In the genomic region with DNA sequence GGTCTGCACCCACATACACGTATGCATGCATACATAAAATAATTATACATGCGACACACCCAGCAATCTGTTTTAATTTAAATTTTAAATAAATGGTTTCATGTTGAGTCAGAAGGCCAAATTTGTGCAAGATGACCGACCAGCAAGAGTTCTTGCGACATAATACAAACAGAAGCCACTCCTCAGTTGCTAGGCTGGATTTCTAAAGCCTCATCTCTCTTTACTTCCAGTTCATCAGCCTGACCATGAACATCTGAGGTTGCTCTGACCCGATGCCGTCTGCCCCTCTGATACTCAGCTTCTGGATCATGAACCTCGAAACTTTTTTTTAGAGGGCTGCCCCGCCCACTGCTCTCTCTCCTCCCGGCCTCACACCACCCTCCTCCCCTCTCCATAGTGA, we compare ENCODE assay signal across 12 mouse cellular contexts. TPM values are rescaled to one million over a fixed set of nuclear protein-coding genes. Genes with fewer than 3 reads are reported as not detected.
DNase-seq lines count a peak whose midpoint lies in the region; ATAC-seq and TF ChIP-seq lines count a peak whose summit lies in the region.
"Had no signal": no experiment of that assay in that cellular context is flagged by ENCODE, and none has a peak within 500 bp of the region (broad histone marks: within the 10 kb centered on the region; RNA-seq: fewer than 3 reads in every experiment).

No protein-coding gene starts in this region.

- no peak for ATAC-seq in kidney, postnatal 0 days (replicated peaks; ENCODE audit: low FRiP score, low read depth)
- peak; percentile 51 for ATAC-seq in megakaryocyte, adult 5-6 weeks (ENCODE audit: poor library complexity, severe bottlenecking)

- H3K9me3 ChIP-seq in kidney, postnatal 0 days (replicated peaks; ENCODE audit: low read length) = no peaks in the 10 kb centered on the region
- H3K9me3 ChIP-seq: embryonic facial prominence, embryonic 12.5 days had no signal

- 53% methylated on average over 9 of the region's 9 CpGs for WGBS in kidney, postnatal 0 days

- no peaks in the 10 kb centered on the region for H3K36me3 ChIP-seq in kidney, postnatal 0 days (ENCODE audit: insufficient read depth, low read length)
- H3K36me3 ChIP-seq: embryonic facial prominence, embryonic 12.5 days had no signal

- TF ChIP-seq POLR2A in bone marrow macrophage, adult 2 months (IDR thresholded peaks at IDR 0.05; ENCODE audit: borderline replicate concordance, low read depth, low read length) = no peak

- no peak for TF ChIP-seq CTCF in kidney, postnatal 0 days (IDR thresholded peaks at IDR 0.05; ENCODE audit: low read depth)
- TF ChIP-seq CTCF in bone marrow macrophage, adult 2 months (IDR thresholded peaks at IDR 0.05; ENCODE audit: low read depth, low read length) = no peak

- no peak overlapping the region for H3K4me3 ChIP-seq in kidney, postnatal 0 days (replicated peaks; ENCODE audit: low read depth, low read length)
- H3K4me3 ChIP-seq in bone marrow macrophage, adult 2 months (ENCODE audit: insufficient read depth, low read length) = no peak overlapping the region

- no peak overlapping the region for H3K27ac ChIP-seq in kidney, postnatal 0 days
- H3K27ac ChIP-seq in bone marrow macrophage, adult 2 months (ENCODE audit: insufficient read depth, low read depth, low read length) = 0 out of 2 replicates have a peak overlapping the region, but pooled peaks have one; percentile 11
- H3K27ac ChIP-seq: embryonic facial prominence, embryonic 12.5 days had no signal

- intact Hi-C loops in left cerebral cortex, postnatal 36 days (cut with DNase I) = loop anchor here (5.0 kb wide), 1 partner anchor 44 kb away; a partner anchor contains a TSS

- peak; percentile 34 for DNase-seq in kidney, postnatal 0 days (ENCODE audit: low spot score)
- no peak for DNase-seq in kidney, adult 8-10 months
- DNase-seq in 416B (ENCODE audit: low read depth) = peak; percentile 55
- DNase-seq in cerebellum, adult 8-10 months = no peak
- DNase-seq in heart, adult 11 months = no peak
- DNase-seq in left cerebral cortex, postnatal 36 days (ENCODE audit: low spot score in 2 of 2) = no peak
- DNase-seq: heart, postnatal 10 days; thymus, postnatal 36 days had no signal

- no peak overlapping the region for H3K4me2 ChIP-seq in kidney, postnatal 0 days (ENCODE audit: low read length)

- 0 out of 2 replicates have a peak, but pooled peaks cover 3% of the 10 kb centered on the region for H3K27me3 ChIP-seq in kidney, postnatal 0 days (ENCODE audit: insufficient read depth, low read length)

- H3K9ac ChIP-seq in kidney, postnatal 0 days (ENCODE audit: low read depth, low read length) = no peak overlapping the region

- H3K4me1 ChIP-seq in kidney, postnatal 0 days (replicated peaks; ENCODE audit: insufficient read depth, low read length) = no peaks in the 10 kb centered on the region; the same call in 1 of the 2 replicates
- peaks cover 7% of the 10 kb centered on the region for H3K4me1 ChIP-seq in bone marrow macrophage, adult 2 months (ENCODE audit: control insufficient read depth, insufficient read depth, low read length)

RNA-seq across cellular contexts. Expression of a gene that starts 42.3 kb away (rescaled TPM):
- polyA plus RNA-seq in kidney, postnatal 0 days (2015; fragmentation: Nextera tagmentation; extraction: Ambion mirVana) = 0.20 and 0.24 TPM in 2 replicates
- polyA plus RNA-seq in bone marrow macrophage, adult 2 months (2012; ENCODE audit: insufficient read depth, insufficient read length, missing spikeins) = not detected in 2 replicates
- not detected in 2 replicates for total RNA-seq in megakaryocyte, adult 5-6 weeks (2015)
- not detected in 2 replicates for total RNA-seq in megakaryocyte, adult 5-6 weeks (2017)
- under 1 TPM in 1 of 2 experiments, not detected in 1; 0.12 TPM for total RNA-seq in left cerebral cortex, postnatal 36 days (2021)
- total RNA-seq: heart, postnatal 10 days; left cerebral cortex, postnatal 14 days had no signal
- polyA plus RNA-seq: embryonic facial prominence, embryonic 12.5 days had no signal

RNA-seq across cellular contexts. Expression of a gene that starts 44.9 kb away (rescaled TPM):
- 30.2 and 32.0 TPM in 2 replicates for polyA plus RNA-seq in kidney, postnatal 0 days (2015; fragmentation: Nextera tagmentation; extraction: Ambion mirVana)
- 8.7 and 9.3 TPM in 2 replicates for polyA plus RNA-seq in bone marrow macrophage, adult 2 months (2012; ENCODE audit: insufficient read depth, insufficient read length, missing spikeins)
- total RNA-seq in megakaryocyte, adult 5-6 weeks (2015) = 6.2 and 7.5 TPM in 2 replicates
- 1.6 and 2.1 TPM in 2 replicates for total RNA-seq in megakaryocyte, adult 5-6 weeks (2017)
- total RNA-seq in left cerebral cortex, postnatal 36 days (2021) = 10 to 100 TPM; 52.3 to 58.1 TPM

RNA-seq across cellular contexts. Expression of a gene that starts 48.7 kb away (rescaled TPM):
- polyA plus RNA-seq in kidney, postnatal 0 days (2015; fragmentation: Nextera tagmentation; extraction: Ambion mirVana) = 15.8 and 22.8 TPM in 2 replicates
- polyA plus RNA-seq in bone marrow macrophage, adult 2 months (2012; ENCODE audit: insufficient read depth, insufficient read length, missing spikeins) = not detected in 2 replicates
- 0.27 TPM in 1 of 2 replicates, not detected in the other for total RNA-seq in megakaryocyte, adult 5-6 weeks (2015)
- total RNA-seq in megakaryocyte, adult 5-6 weeks (2017) = 0.11 and 0.94 TPM in 2 replicates
- 10 to 100 TPM; 10.6 to 19.5 TPM for total RNA-seq in left cerebral cortex, postnatal 36 days (2021)

Comparison
In these comparisons a context has a peak if more than half of its experiments do, and no peak if none do; other contexts are left out.
1. DNase-seq: peak in kidney, postnatal 0 days (single experiment) and 416B (single experiment); none in kidney, adult 8-10 months (0 of 2), cerebellum, adult 8-10 months (single experiment), heart, adult 11 months (single experiment) and left cerebral cortex, postnatal 36 days (0 of 2).
2. RNA of a gene that starts 44.9 kb away (total RNA-seq): 52.3 to 58.1 TPM in left cerebral cortex, postnatal 36 days; 1.6 to 7.5 TPM in megakaryocyte, adult 5-6 weeks; every median in the first group is over 4 times any median in the second.
3. RNA of a gene that starts 48.7 kb away (total RNA-seq): 10.6 to 19.5 TPM in left cerebral cortex, postnatal 36 days; 0.11 to 0.94 TPM in megakaryocyte, adult 5-6 weeks; every median in the first group is over 4 times any median in the second.